Mouse (Mus musculus): Measurements from ENCODE around the gene 2700081O15Rik.
"Not testable (repeated sequence)": the region's sequence is repeated elsewhere in the genome, so short reads cannot be mapped to it uniquely, and the experiment has no call there.

2700081O15Rik gene

DNA sequence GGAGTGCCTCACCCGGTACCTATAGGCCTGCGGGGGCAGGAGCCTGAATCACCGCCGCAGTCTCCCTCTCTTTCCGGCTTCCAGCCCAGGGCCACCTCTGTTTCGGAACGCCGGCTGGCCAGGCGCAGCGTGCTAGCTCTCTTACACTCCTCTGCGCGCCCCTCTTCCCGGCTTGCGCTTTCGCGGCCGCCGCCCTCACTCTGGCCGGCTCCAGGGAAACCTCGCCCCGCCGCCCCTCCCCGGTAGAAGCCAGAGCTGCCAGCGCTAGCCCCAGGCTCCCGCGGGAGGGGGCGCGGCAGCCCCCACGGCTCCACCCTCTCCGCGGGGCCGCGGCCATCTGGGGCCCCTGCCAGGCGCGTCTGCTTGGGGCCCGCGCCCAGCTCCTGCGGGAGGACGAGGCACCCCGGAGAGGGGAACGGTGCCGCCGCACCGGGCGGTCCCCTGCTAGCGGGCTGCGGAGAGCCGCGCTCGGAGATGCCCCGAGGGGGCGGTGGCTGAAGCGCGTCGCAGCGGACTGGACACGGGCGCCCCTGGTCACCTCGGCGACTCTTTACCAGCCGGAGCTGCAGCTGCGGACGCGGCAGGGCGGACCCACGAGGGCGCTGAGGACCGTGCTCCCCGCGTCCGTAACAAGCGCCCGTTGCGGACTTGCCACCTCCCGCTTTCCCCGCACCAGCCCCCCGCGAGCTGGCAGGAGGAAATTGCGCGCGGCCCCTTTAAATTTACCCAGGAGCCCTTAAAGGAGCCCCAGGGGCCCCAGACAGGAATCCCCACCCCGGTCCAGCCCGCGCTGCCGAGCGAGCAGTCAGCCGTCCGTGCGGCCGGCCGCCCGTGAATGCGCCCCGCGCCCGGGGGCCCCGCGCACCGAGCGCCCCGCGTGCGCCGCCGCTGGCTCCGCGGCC is at the start of gene 2700081O15Rik:
Gene 2700081O15Rik, plus strand, starts transcription at position 792 of the 902 bp plus-strand sequence.
- peak; percentile 80 for DNase-seq

GRCm38 (mm10) chr19:7369469-7369868 is 48.0 kb upstream of the 2700081O15Rik start:
- not testable (repeated sequence) for DNase-seq

DNA sequence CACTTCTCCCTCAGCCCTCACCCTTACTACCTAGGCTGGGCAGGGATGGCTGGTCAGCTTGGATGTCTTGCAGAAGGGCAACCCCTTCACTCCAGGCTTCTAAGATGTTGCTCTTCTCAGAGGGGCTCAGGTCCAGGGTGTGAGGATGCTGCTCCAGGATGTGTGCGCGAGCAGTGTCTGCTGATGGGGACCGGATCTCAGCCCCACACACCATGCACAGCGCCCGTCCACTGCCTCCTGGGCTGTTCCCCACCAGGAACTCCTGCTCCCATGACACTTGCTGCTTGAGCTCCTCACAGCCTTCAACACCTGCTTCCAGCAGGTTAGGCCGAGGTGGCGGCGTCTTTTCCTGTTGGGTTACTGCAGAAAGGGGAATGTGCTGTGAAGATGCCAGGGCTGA is 42.9 kb upstream of the 2700081O15Rik start:
- no peak for DNase-seq

DNA sequence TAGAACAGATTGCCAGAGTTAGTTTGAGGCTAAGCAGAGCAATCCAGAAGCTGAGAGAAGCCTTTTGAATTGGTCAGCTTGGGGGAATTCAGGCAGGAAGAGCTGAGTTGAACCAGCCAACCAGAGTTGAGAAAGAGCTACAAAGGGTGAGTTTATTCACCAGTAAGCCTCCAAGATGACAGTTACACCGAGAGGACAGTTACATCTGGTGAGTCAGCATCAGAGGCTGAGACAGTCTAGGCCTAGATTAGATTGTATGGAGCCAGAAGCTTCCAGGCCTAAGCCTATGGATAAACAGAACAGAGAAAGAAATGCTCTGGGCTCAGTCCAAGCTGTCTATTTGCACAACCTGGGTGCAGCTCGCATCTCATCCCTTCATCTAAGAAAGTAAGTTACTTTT is 39.8 kb upstream of the 2700081O15Rik start:
- no peak for DNase-seq

DNA sequence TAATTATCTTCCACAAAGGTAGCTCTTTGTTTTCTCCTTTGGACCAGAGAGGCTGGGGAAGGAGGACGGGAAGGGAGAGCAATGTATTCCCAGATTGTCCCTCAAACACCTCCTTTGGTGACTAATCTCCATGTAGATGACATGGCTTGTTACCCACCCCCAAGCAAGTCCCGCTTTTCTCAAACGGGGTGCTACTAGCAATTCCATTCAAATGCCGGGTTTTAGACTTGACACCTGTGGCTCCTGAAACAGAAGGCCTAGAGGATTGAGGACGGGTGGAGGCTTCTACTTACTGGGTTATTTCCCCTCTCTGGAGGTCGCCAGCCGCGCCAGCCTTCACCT is 35.5 kb upstream of the 2700081O15Rik start:
- no peak for DNase-seq

- peak; percentile 69 for DNase-seq
Measured at GRCm38 (mm10) chr19:7382248-7382902, 35.0 kb upstream of the 2700081O15Rik start.

- peak; percentile 99 for DNase-seq
Measured at GRCm38 (mm10) chr19:7382903-7383865, 34.2 kb upstream of the 2700081O15Rik start, which contains the start of gene Spindoc. TSS of gene Spindoc (minus strand) at chr19:7382994.

DNA sequence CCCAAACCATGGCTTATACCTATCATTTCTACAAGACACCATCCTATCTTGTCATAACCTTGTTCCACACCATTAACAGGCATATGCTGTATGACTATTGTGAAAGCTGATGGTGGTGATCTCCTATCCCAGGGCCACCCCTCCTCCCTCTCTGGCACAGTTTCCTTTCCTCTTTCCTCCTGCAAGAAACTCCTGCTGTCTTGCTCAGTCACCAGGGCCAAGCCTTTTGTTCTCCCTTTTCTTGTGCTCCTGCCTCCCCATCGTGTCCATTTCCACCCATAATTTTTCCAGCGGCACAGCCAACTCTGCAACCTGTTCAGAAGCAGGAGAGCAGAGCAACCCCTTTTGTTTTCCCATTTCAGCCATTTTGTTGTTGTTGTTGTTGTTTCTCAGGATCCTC is 31.4 kb upstream of the 2700081O15Rik start:
- no peak for DNase-seq

DNA sequence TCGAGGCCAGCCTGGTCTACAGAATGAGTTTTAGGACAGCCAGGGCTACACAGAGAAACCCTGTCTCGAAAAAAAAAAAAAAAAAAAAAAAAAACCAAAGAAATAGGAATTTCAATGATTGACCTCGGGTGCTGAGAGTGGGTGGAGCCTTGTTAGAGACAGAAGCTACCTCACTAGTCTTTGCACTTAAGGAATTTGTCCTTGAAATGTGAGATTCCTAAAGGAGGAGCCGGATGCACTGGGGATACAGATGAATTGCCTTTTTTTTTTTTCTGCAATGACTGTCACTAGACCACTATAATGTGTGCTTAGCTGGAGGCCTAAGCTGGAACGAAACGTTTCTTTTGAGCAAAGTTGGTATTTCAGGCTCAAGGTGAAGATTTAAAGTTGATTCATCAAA is 28.9 kb upstream of the 2700081O15Rik start:
- no peak for DNase-seq

DNA sequence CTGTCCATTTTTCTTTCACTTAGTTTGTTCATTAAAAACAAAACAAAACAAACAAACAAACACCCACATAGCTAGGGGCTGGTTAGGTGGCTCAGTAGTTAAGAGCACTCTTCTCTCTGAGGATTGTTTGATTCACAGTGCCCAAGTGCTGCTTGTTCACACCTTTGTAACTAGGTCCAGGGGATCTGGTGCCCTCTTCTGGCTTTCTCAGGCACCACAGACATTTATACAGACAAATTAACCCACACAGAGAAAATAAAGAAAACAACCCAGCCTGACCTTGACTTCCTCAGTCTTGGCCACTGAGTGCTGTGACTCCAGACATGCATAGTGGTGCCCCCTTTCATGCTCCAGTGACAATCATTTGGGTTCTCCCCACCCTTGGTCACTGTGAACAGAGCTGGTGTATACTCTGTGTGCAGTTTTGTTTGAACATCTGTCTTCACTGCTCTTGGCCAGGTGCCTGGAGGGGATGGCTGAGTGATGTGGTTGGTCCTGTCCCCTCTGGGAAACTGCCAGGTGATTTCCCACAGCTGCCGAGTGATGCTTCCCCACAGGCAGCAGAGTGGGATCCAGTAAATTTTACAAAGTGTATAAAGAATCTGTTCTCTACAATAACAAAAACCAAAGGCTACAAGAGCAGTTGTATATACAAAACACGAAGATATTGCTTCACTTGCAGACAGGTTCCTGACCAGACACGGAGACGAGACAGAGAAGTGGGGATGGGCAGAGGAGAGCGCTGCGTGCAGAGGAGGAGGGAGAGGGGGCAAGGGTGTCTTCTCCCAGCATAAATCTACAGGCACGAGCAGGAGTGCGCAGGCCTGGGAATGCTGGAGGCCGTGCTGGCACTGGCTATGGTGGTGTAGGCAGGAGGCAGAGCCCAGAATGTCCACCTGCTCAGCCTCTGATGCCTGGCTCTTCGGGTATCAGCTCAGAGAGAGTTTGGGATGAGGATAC is 20.3 kb upstream of the 2700081O15Rik start:
- DNase-seq, result peak; percentile 45

- DNase-seq, result not testable (repeated sequence)
Measured at GRCm38 (mm10) chr19:7398898-7399297, 18.5 kb upstream of the 2700081O15Rik start.

DNA sequence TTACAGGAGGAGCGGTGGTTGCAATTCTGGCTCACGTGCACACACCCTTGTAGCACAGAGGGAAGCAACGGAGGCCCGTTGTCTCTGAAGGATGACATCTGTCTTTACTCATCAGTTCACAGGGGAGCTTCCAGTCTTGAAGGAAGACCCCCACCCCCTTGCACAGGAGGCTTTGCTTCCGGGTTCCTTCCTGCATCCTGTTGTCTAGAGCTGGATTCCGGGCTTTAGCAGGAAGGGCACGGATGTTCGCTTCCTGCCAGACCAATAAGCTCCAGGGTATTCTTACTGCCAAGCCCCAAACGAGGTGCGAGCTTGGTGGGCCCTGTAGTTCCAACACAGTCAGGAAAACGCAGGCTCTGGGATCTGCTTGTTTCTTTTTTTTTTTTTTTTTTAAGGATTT is 16.8 kb upstream of the 2700081O15Rik start:
- DNase-seq, result peak; percentile 42

DNA sequence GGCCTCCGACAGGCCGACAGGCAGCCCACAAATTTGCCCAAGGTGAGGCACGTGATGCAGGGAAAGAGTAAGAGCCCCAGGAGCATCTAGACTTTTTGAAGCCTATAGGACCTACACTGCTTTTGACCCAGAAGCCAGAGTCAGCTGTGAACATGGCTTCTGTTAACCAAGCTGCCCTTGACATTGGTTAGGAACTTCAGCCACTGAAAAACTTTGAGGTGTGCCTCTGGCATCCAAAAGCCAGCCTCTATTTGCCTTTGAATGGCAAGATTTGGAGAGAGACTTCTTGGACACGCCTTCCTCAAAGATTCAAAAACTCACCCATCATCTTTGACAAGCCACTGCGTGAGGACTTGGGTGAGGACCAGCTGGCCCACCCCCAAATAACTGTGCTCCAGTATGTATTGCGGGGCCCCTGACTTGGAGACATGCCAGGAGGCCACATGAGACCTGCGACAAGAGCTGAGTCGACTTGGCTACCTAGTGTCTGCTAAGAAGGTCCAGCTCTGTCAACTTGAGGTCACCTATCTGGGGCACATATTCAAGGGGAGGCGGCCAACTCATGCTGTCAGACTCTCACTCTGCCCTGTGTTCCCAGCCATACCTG is 12.7 kb upstream of the 2700081O15Rik start:
- DNase-seq, result no peak

GRCm38 (mm10) chr19:7412361-7412760 is 5.1 kb upstream of the 2700081O15Rik start:
- DNase-seq, result no peak

DNA sequence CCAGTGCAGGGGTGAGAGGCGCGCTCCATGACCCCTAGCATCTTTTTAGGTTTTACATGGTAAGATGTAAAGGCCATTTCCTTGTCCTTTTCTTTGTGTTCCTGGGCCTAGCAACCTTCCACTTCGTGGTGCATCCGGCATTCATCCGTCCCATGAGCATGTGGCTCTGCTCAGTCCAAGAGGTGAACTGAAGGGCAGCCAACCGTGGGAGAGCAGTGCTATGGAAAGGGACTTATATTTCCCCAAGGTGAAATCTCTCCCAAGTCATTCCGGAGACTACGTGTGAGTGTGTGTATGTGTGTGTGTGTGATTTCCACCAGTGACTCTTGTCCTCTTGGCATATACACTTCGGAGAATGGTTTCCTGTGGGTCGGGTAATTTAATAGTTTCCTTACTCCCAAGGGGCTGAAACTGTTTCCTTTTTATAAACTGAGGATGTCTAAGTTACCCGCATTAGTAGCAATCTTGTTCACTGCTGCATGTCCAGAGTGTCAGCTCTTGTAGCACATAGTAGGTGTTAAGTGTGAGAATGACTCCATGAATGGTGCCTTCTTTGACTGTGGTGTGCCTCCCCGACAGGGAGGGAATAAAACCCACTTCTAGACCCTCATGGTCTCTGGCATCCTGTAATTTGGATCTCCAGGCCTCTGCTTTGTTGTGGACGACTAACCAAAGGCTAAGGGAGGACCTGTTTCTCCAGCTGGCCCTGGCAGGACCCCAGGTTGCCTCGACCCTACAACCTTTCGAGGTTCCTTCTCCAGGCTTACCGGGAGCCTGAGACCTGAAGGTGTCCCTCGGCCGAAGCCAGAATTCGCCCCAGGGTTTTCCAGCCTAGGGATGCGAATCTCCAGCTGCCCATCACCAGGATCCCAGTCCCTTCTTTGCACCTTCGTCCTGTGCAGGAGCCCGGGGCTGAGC is 1.2 kb upstream of the 2700081O15Rik start:
- DNase-seq, result no peak

DNA sequence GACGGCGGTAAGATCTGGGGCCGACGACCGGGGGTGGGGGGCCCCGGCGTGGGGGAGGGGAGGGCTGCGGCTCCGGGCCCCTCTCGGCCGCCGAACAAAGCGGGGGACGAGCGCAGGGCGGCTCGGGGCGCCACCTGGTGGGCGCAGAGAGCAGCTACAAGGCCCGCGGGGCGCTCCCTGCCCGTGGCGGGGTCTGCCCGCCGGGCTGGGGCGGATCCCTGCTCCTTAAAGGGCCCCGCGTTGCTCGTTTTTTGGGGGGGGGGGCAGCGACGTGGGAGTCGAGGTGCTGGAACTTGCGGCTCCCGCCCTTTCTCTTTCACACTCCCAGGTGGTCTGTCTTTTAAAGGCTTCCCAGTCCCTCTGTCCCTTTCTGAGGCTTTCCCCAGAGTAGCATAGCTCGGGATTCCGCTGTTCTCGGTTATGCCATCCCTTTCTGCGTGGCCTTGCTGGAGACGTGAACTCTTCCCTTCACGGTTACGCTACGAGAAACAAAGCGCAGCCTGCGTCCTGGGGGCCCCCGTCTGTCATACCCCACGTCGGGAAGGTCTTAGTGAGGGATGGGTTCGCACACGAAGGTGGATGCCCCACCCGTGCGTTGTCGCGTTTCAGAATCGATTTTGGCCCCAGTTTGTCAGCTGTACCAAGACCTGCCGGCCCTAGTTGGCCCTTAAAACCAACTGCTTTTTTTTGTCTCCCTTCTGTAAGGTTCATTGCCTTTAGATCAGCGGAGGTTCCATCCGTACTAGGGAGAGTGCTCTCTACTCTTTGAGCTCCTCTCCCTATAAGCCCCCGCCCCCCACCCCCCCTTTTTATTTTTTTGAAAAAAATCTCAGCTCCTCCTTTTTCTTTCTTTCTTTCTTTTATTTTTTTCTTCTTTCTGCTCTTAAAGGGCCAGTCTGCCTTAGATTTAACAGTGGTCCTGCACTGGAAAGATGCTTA is 755 bp downstream of the 2700081O15Rik start:
- peak; percentile 87 for DNase-seq

GRCm38 (mm10) chr19:7419134-7419533 is 1.7 kb downstream of the 2700081O15Rik start:
- DNase-seq, result no peak

GRCm38 (mm10) chr19:7420108-7420507 is 2.7 kb downstream of the 2700081O15Rik start:
- no peak for DNase-seq

Measured in lung, postnatal 14 days (tissue).